Mouse (Mus musculus): Measurements from ENCODE around the gene Lrfn1. TPM values are rescaled to one million over a fixed set of nuclear protein-coding genes. Genes with fewer than 3 reads are reported as not detected.
A peak's percentile ranks its signal among the peaks of the same experiment; 100 is the strongest.
"Not testable (repeated sequence)": the region's sequence is repeated elsewhere in the genome, so short reads cannot be mapped to it uniquely, and the experiment has no call there.

Gene Lrfn1
- polyA plus RNA-seq, 1 experiment: 1.1 TPM

DNA sequence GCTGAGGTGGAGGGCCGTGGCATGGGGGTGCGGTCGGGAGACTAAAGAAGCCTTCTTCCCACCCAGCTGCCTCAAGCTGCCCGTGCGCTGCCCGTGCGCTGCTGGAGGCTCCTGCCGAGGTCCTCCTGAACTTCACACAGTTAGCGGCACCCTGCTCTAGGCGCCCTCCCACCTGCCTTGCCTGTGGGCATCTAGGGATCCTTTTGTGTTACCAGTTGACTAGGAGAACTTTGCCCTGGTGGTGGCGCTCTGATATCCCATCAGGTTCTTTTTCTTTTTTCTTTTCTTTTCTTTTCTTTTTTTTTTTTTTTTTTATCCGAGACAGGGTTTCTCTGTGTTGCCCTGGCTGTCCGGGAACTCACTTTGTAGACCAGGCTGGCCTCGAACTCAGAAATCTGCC, 39.1 kb downstream of the Lrfn1 start:
- no peak for TF ChIP-seq CTCF (IDR thresholded peaks at IDR 0.05; ENCODE audit: control insufficient read depth, insufficient read depth, insufficient replicate concordance, low read depth, low read length)
- TF ChIP-seq POLR2A (IDR thresholded peaks at IDR 0.05; ENCODE audit: control insufficient read depth, low read depth, low read length): no peak
- Histone ChIP-seq H3K27ac (ENCODE audit: control insufficient read depth, insufficient read depth, low read depth, low read length) (no peak overlapping the region), H3K4me3 (ENCODE audit: control insufficient read depth, low read depth, low read length) (peak overlapping the region; percentile 85), H3K4me1 (ENCODE audit: control insufficient read depth, insufficient read depth, low read length) (peaks cover 19% of the 10 kb centered on the region), H3K27me3 (ENCODE audit: control insufficient read depth, insufficient read depth, low read length) (no peaks in the 10 kb centered on the region), H3K36me3 (ENCODE audit: control insufficient read depth, insufficient read depth, low read length) (no peaks in the 10 kb centered on the region)

- H3K4me1 ChIP-seq (ENCODE audit: control insufficient read depth, insufficient read depth, low read length): peaks cover 19% of the 10 kb centered on the region
- peak overlapping the region; percentile 85 for H3K4me3 ChIP-seq (ENCODE audit: control insufficient read depth, low read depth, low read length)
- H3K27me3 ChIP-seq (ENCODE audit: control insufficient read depth, insufficient read depth, low read length): no peaks in the 10 kb centered on the region
- no peaks in the 10 kb centered on the region for H3K36me3 ChIP-seq (ENCODE audit: control insufficient read depth, insufficient read depth, low read length)
- H3K27ac ChIP-seq (ENCODE audit: control insufficient read depth, insufficient read depth, low read depth, low read length): peak overlapping the region; percentile 89
- TF ChIP-seq CTCF (IDR thresholded peaks at IDR 0.05; ENCODE audit: control insufficient read depth, insufficient read depth, insufficient replicate concordance, low read depth, low read length): no peak
- TF ChIP-seq POLR2A (IDR thresholded peaks at IDR 0.05; ENCODE audit: control insufficient read depth, low read depth, low read length): peak; percentile 75; the same call in 1 of the 2 replicates
Measured at GRCm38 (mm10) chr7:28492310-28492709, 40.5 kb downstream of the Lrfn1 start.

GRCm38 (mm10) chr7:28495426-28495825, 43.6 kb downstream of the Lrfn1 start:
- no peaks in the 10 kb centered on the region for H3K36me3 ChIP-seq (ENCODE audit: control insufficient read depth, insufficient read depth, low read length)
- no peak for TF ChIP-seq POLR2A (IDR thresholded peaks at IDR 0.05; ENCODE audit: control insufficient read depth, low read depth, low read length)
- no peak for TF ChIP-seq CTCF (IDR thresholded peaks at IDR 0.05; ENCODE audit: control insufficient read depth, insufficient read depth, insufficient replicate concordance, low read depth, low read length)
- H3K4me1 ChIP-seq (ENCODE audit: control insufficient read depth, insufficient read depth, low read length): peaks cover 12% of the 10 kb centered on the region
- no peaks in the 10 kb centered on the region for H3K27me3 ChIP-seq (ENCODE audit: control insufficient read depth, insufficient read depth, low read length)
- no peak overlapping the region for H3K27ac ChIP-seq (ENCODE audit: control insufficient read depth, insufficient read depth, low read depth, low read length)
- no peak overlapping the region for H3K4me3 ChIP-seq (ENCODE audit: control insufficient read depth, low read depth, low read length)

DNA sequence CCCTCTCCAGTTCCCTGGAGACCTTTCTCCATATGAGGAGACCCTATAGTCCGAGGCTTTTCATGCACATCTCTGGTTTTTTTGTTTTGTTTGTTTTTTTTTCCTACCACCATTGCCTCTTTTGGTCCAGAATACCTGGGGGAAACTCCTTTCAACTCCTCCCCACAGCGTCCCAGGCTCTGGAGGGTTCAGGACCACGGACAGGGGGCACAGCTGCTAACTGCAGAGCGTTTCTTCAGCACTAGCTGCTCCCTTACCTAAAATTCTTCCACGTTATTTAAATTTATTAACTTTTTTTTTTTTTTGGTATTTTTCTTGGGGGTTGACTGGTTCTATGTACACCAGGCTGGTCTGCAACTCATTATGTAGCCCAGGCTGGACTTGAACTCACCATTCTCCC, 53.8 kb downstream of the Lrfn1 start:
- H3K36me3 ChIP-seq (ENCODE audit: control insufficient read depth, insufficient read depth, low read length): no peaks in the 10 kb centered on the region
- TF ChIP-seq CTCF (IDR thresholded peaks at IDR 0.05; ENCODE audit: control insufficient read depth, insufficient read depth, insufficient replicate concordance, low read depth, low read length) (no peak), POLR2A (IDR thresholded peaks at IDR 0.05; ENCODE audit: control insufficient read depth, low read depth, low read length) (no peak)
- no peak overlapping the region for H3K27ac ChIP-seq (ENCODE audit: control insufficient read depth, insufficient read depth, low read depth, low read length)

DNA sequence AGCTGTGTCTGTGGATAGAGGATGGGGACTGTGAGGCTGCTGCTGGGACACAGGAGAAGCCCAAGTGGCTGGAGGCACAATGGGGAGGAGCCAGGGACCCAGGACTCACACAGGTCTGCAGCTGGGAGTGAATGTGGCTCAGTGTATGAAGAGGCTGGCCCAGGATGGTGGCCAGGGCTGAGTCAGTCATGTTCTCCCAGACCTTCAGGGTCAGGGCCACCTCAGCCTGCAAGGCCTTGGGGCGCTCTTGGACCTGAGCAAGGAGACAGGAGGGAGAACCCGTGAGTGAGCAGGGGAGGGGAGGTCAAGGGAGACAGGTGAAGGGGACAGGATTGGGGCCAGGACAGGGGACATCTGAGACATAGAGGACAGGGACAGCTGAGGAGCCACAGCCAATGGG, 57.3 kb downstream of the Lrfn1 start:
- not testable (repeated sequence) for H3K4me1 ChIP-seq (ENCODE audit: control insufficient read depth, insufficient read depth, low read length); H3K4me3 ChIP-seq (ENCODE audit: control insufficient read depth, low read depth, low read length); H3K36me3 ChIP-seq (ENCODE audit: control insufficient read depth, insufficient read depth, low read length); H3K27me3 ChIP-seq (ENCODE audit: control insufficient read depth, insufficient read depth, low read length); H3K27ac ChIP-seq (ENCODE audit: control insufficient read depth, insufficient read depth, low read depth, low read length)

More for the DNA sequence above, 53.8 kb downstream of the Lrfn1 start:
- no peaks in the 10 kb centered on the region for H3K27me3 ChIP-seq (ENCODE audit: control insufficient read depth, insufficient read depth, low read length)
- H3K4me1 ChIP-seq (ENCODE audit: control insufficient read depth, insufficient read depth, low read length): no peaks in the 10 kb centered on the region
- no peak overlapping the region for H3K4me3 ChIP-seq (ENCODE audit: control insufficient read depth, low read depth, low read length)

DNA sequence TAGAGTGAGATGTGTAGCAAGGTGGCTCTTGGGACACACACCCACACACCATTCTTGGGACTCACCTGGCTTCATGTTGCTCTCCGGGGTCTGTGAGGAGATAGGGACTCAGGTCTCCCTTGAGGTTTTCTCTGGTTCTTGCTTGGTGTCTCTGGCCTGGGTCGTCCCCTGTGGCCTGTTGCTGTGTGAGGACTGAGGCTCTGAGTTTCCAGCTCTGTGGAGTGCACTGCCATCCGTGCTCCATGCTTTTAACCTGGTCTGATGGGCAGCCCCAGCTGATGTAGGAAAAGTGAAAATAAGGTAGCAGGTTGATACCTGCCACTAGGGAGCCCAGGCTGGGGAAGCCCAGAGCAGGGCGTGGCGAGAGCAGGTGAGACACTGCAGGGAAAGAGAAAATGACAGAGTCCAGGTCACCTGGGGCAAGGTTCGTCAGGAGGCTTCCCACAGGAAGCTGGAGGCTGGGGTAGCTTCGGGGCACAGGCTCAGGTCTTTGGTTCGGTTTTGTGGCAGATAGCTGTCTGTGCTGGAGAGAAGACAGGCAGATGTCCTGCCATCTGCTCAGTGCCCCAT, 58.7 kb downstream of the Lrfn1 start, which contains the start of gene Ifnl2:
Gene Ifnl2 (minus strand): TSS at position 51 of the 570 bp plus-strand sequence.
- not testable (repeated sequence) for H3K4me3 ChIP-seq (ENCODE audit: control insufficient read depth, low read depth, low read length); H3K27ac ChIP-seq (ENCODE audit: control insufficient read depth, insufficient read depth, low read depth, low read length); H3K36me3 ChIP-seq (ENCODE audit: control insufficient read depth, insufficient read depth, low read length); H3K4me1 ChIP-seq (ENCODE audit: control insufficient read depth, insufficient read depth, low read length); H3K27me3 ChIP-seq (ENCODE audit: control insufficient read depth, insufficient read depth, low read length)

- H3K4me1 ChIP-seq (ENCODE audit: control insufficient read depth, insufficient read depth, low read length): no peaks in the 10 kb centered on the region
- TF ChIP-seq POLR2A (IDR thresholded peaks at IDR 0.05; ENCODE audit: control insufficient read depth, low read depth, low read length): no peak
- no peak for TF ChIP-seq CTCF (IDR thresholded peaks at IDR 0.05; ENCODE audit: control insufficient read depth, insufficient read depth, insufficient replicate concordance, low read depth, low read length)
- no peaks in the 10 kb centered on the region for H3K36me3 ChIP-seq (ENCODE audit: control insufficient read depth, insufficient read depth, low read length)
- H3K4me3 ChIP-seq (ENCODE audit: control insufficient read depth, low read depth, low read length): no peak overlapping the region
- no peaks in the 10 kb centered on the region for H3K27me3 ChIP-seq (ENCODE audit: control insufficient read depth, insufficient read depth, low read length)
- no peak overlapping the region for H3K27ac ChIP-seq (ENCODE audit: control insufficient read depth, insufficient read depth, low read depth, low read length)
Measured at GRCm38 (mm10) chr7:28511441-28511840, 59.7 kb downstream of the Lrfn1 start.

Other genes with a start within 250 kb of the Lrfn1 start
- gene Eid2, start 184.1 kb upstream of the Lrfn1 start, polyA plus RNA-seq (2012; rRNA removed): 6.0 and 6.1 TPM in 2 replicates
- gene Eid2b, start 174.2 kb upstream of the Lrfn1 start, polyA plus RNA-seq (2012; rRNA removed): 13.9 and 19.5 TPM in 2 replicates
- gene Selenov, start 160.8 kb upstream of the Lrfn1 start, polyA plus RNA-seq (2012; rRNA removed): 408 and 454 TPM in 2 replicates
- gene Dll3, start 149.7 kb upstream of the Lrfn1 start, polyA plus RNA-seq (2012; rRNA removed): 24.9 and 31.9 TPM in 2 replicates
- gene Timm50, start 139.9 kb upstream of the Lrfn1 start, polyA plus RNA-seq (2012; rRNA removed): 25.6 and 27.6 TPM in 2 replicates
- gene Supt5, start 113.2 kb upstream of the Lrfn1 start, polyA plus RNA-seq (2012; rRNA removed): 126 and 127 TPM in 2 replicates
- gene Rps16, start 101.3 kb upstream of the Lrfn1 start, polyA plus RNA-seq (2012; rRNA removed): 227 and 277 TPM in 2 replicates
- 14.7 and 20.1 TPM in 2 replicates for gene Plekhg2, start 79.4 kb upstream of the Lrfn1 start, polyA plus RNA-seq (2012; rRNA removed)
- 3.8 and 4.9 TPM in 2 replicates for gene Zfp36, start 71.7 kb upstream of the Lrfn1 start, polyA plus RNA-seq (2012; rRNA removed)
- 129 and 135 TPM in 2 replicates for gene Med29, start 59.3 kb upstream of the Lrfn1 start, polyA plus RNA-seq (2012; rRNA removed)
- gene Paf1, start 59.0 kb upstream of the Lrfn1 start, polyA plus RNA-seq (2012; rRNA removed): 84.1 and 97.0 TPM in 2 replicates
- 7.8 and 8.8 TPM in 2 replicates for gene Gmfg, start 14.5 kb upstream of the Lrfn1 start, polyA plus RNA-seq (2012; rRNA removed)
- gene Ifnl2, start 58.5 kb downstream of the Lrfn1 start, polyA plus RNA-seq (2012; rRNA removed): not detected in 2 replicates
- not detected in 2 replicates for gene Ifnl3, start 70.9 kb downstream of the Lrfn1 start, polyA plus RNA-seq (2012; rRNA removed)
- gene Sycn, start 88.9 kb downstream of the Lrfn1 start, polyA plus RNA-seq (2012; rRNA removed): 0.24 and 0.31 TPM in 2 replicates
- 0.62 and 0.70 TPM in 2 replicates for gene Nccrp1, start 95.3 kb downstream of the Lrfn1 start, polyA plus RNA-seq (2012; rRNA removed)
- 234 and 246 TPM in 2 replicates for gene Samd4b, start 146.2 kb downstream of the Lrfn1 start, polyA plus RNA-seq (2012; rRNA removed)
- gene Pak4, start 146.2 kb downstream of the Lrfn1 start, polyA plus RNA-seq (2012; rRNA removed): 21.5 and 23.6 TPM in 2 replicates
- 7.5 and 11.7 TPM in 2 replicates for gene Acp7, start 179.4 kb downstream of the Lrfn1 start, polyA plus RNA-seq (2012; rRNA removed)
- gene Fbxo27, start 240.9 kb downstream of the Lrfn1 start, polyA plus RNA-seq (2012; rRNA removed): 15.8 and 16.3 TPM in 2 replicates

Data from testis, adult 2 months (tissue).